In genomic region chr14:54925349-54926342, GRCm38 (mm10) we compare ENCODE assay signal across 8 mouse cellular contexts. TPM values are rescaled to one million over a fixed set of nuclear protein-coding genes. Genes with fewer than 3 reads are reported as not detected.
DNase-seq lines count a peak whose midpoint lies in the region; ATAC-seq and TF ChIP-seq lines count a peak whose summit lies in the region.

Gene Efs, minus strand, starts transcription at chr14:54926126.

- 4% methylated on average over 50 of the region's 57 CpGs for WGBS in heart, embryonic 12.5 days
- WGBS in kidney, embryonic 15.5 days: 3% methylated on average over 57 of the region's 57 CpGs

- H3K9me3 ChIP-seq in heart, embryonic 12.5 days (replicated peaks): peaks cover 10% of the 10 kb centered on the region
- peaks cover 5% of the 10 kb centered on the region for H3K9me3 ChIP-seq in kidney, embryonic 15.5 days (replicated peaks)

- TF ChIP-seq CTCF in embryonic fibroblast, embryonic 13.5 days (IDR thresholded peaks at IDR 0.05; ENCODE audit: borderline replicate concordance, insufficient read depth, low read length): no peak

- peaks cover 10% of the 10 kb centered on the region for H3K36me3 ChIP-seq in heart, embryonic 12.5 days
- peaks cover 20% of the 10 kb centered on the region for H3K36me3 ChIP-seq in kidney, embryonic 15.5 days

- ATAC-seq in heart, embryonic 12.5 days (ENCODE audit: insufficient number of reproducible peaks, low FRiP score): peak; percentile 57
- peak; percentile 60 for ATAC-seq in kidney, embryonic 15.5 days (replicated peaks; ENCODE audit: low FRiP score)
- no peak for ATAC-seq in activated CD4-positive, CD25-positive, alpha-beta regulatory T cell, adult 4 months

- peak within 1 kb of the TSS; percentile 18 for H3K4me3 ChIP-seq in embryonic fibroblast, embryonic 13.5 days (ENCODE audit: insufficient read depth, low read length)
- peak within 1 kb of the TSS; percentile 65 for H3K4me3 ChIP-seq in heart, embryonic 12.5 days
- peak within 1 kb of the TSS; percentile 51 for H3K4me3 ChIP-seq in kidney, embryonic 15.5 days (replicated peaks)

- peaks cover 26% of the 10 kb centered on the region for H3K27me3 ChIP-seq in heart, embryonic 12.5 days (replicated peaks)
- H3K27me3 ChIP-seq in kidney, embryonic 15.5 days: no peaks in the 10 kb centered on the region

- peak within 1 kb of the TSS; percentile 92 for H3K4me2 ChIP-seq in heart, embryonic 12.5 days
- peak within 1 kb of the TSS; percentile 94 for H3K4me2 ChIP-seq in kidney, embryonic 15.5 days

- peak; percentile 75 for TF ChIP-seq POLR2A in embryonic fibroblast, embryonic 13.5 days (IDR thresholded peaks at IDR 0.05; ENCODE audit: low read depth, low read length)

- H3K4me1 ChIP-seq in embryonic fibroblast, embryonic 13.5 days (ENCODE audit: control insufficient read depth, insufficient read depth, low read length): peaks cover 6% of the 10 kb centered on the region; the same call in 1 of the 2 replicates
- peaks cover 45% of the 10 kb centered on the region for H3K4me1 ChIP-seq in heart, embryonic 12.5 days (replicated peaks)
- peaks cover 51% of the 10 kb centered on the region for H3K4me1 ChIP-seq in kidney, embryonic 15.5 days

- peak within 1 kb of the TSS; percentile 81 for H3K9ac ChIP-seq in heart, embryonic 12.5 days
- H3K9ac ChIP-seq in kidney, embryonic 15.5 days: peak within 1 kb of the TSS; percentile 74

- peak; percentile 46 for DNase-seq in right cerebral cortex, adult 18-20 months
- no peak for DNase-seq in right cerebral cortex, postnatal 36 days (ENCODE audit: low spot score in 2 of 2)
- DNase-seq in lung, adult 18-20 months: peak; percentile 41 to 57
- peak; percentile 71 for DNase-seq in ovary, postnatal 10 days (ENCODE audit: low spot score)

- H3K27ac ChIP-seq in embryonic fibroblast, embryonic 13.5 days (ENCODE audit: insufficient read depth, low read length): peak within 1 kb of the TSS; percentile 83
- H3K27ac ChIP-seq in heart, embryonic 12.5 days (ENCODE audit: poor library complexity, severe bottlenecking): peak within 1 kb of the TSS; percentile 85
- peak within 1 kb of the TSS; percentile 99 for H3K27ac ChIP-seq in kidney, embryonic 15.5 days

RNA-seq across cellular contexts. Expression of gene Efs, which starts in this region (rescaled TPM):
- 17.5 and 26.9 TPM in 2 replicates for polyA plus RNA-seq in embryonic fibroblast, embryonic 13.5 days (2011; ENCODE audit: insufficient read length, low read depth, missing spikeins)
- 15.0 and 16.7 TPM in 2 replicates for polyA plus RNA-seq in heart, embryonic 12.5 days (2016; fragmentation: Nextera tagmentation; extraction: Ambion mirVana)
- polyA plus RNA-seq in kidney, embryonic 15.5 days (2015; fragmentation: Nextera tagmentation; extraction: Ambion mirVana): 29.1 and 32.1 TPM in 2 replicates
- polyA plus RNA-seq in activated CD4-positive, CD25-positive, alpha-beta regulatory T cell, adult 4 months (2017; shearing (Covaris generic)): not detected

Comparison
In these comparisons a context has a peak if more than half of its experiments do, and no peak if none do; other contexts are left out.
1. RNA of gene Efs (polyA plus RNA-seq): 29.1 to 32.1 TPM in kidney, embryonic 15.5 days, 17.5 to 26.9 TPM in embryonic fibroblast, embryonic 13.5 days and 15.0 to 16.7 TPM in heart, embryonic 12.5 days; not detected in activated CD4-positive, CD25-positive, alpha-beta regulatory T cell, adult 4 months; every median in the first group is over 10 times any median in the second.
2. DNase-seq: peak in right cerebral cortex, adult 18-20 months (single experiment), lung, adult 18-20 months (2 of 2) and ovary, postnatal 10 days (single experiment); none in right cerebral cortex, postnatal 36 days (0 of 2).
3. Peak in every context shown above with its lines, with median percentiles within 50 percentile points of each other: H3K27ac ChIP-seq and H3K4me3 ChIP-seq.